Mouse (Mus musculus) liver, postnatal 0 days (tissue): ENCODE results near the gene Myo1e. TPM values are rescaled to one million over a fixed set of nuclear protein-coding genes. Genes with fewer than 3 reads are reported as not detected.

ENCODE experiments used
- ATAC-seq: fragments of 200-750 bp; cut with Nextera tagmentation; 2 replicates; pipeline ENCODE4 v1.8.0; 2017; ENCODE audit warnings: mild to moderate bottlenecking, moderate library complexity
- DNase-seq: peaks from one replicate; pipeline ENCODE4 v3.0.0-alpha.2; 2016
- H3K27ac ChIP-seq: fragments of 300-500 bp; sonication (generic); 2 replicates; pipeline ENCODE4 v1.5.1; 2014; ENCODE audit warnings: antibody characterized with exemption, moderate library complexity, mild to moderate bottlenecking, low read depth
- H3K27me3 ChIP-seq: fragments of 300-500 bp; sonication (generic); 2 replicates; pipeline ENCODE4 v1.6.1; 2014; ENCODE audit warnings: low read length, control low read depth, mixed read lengths; ENCODE audit not compliant: insufficient read depth
- H3K36me3 ChIP-seq: fragments of 300-500 bp; sonication (generic); replicated peaks from 2 replicates; pipeline ENCODE4 v1.6.1; 2014; ENCODE audit warnings: mild to moderate bottlenecking, control low read depth, low read length, moderate library complexity, mixed read lengths; ENCODE audit not compliant: insufficient read depth
- H3K4me1 ChIP-seq: fragments of 300-500 bp; sonication (generic); 2 replicates; pipeline ENCODE4 v1.6.1; 2014; ENCODE audit warnings: antibody characterized with exemption, mild to moderate bottlenecking, control low read depth; ENCODE audit not compliant: insufficient read depth
- H3K4me2 ChIP-seq: fragments of 300-500 bp; sonication (generic); 2 replicates; pipeline ENCODE4 v1.6.1; 2014; ENCODE audit warnings: low read depth, mild to moderate bottlenecking, low read length, moderate library complexity, mixed read lengths
- H3K4me3 ChIP-seq: fragments of 300-500 bp; sonication (generic); 2 replicates; pipeline ENCODE4 v1.5.1; 2014; ENCODE audit warnings: low read depth, low read length
- H3K9ac ChIP-seq: fragments of 300-500 bp; sonication (generic); replicated peaks from 2 replicates; pipeline ENCODE4 v1.6.1; 2014; ENCODE audit warnings: mild to moderate bottlenecking, moderate library complexity
- H3K9me3 ChIP-seq: fragments of 300-500 bp; sonication (generic); 2 replicates; pipeline ENCODE4 v1.6.1; 2016; ENCODE audit warnings: mild to moderate bottlenecking, control low read depth, low read length, mixed read lengths
- CTCF ChIP-seq: sonication (generic); IDR thresholded peaks from 2 replicates; pipeline ENCODE4 v1.5.1; 2016; ENCODE audit warnings: antibody characterized with exemption, low read depth
- EP300 ChIP-seq: IDR thresholded peaks from 2 replicates; pipeline ENCODE4 v1.6.1; 2016; ENCODE audit warnings: antibody characterized with exemption, low read depth, mild to moderate bottlenecking
- WGBS: fragments of 180-500 bp; shearing (Covaris S2); extraction: QIAGEN DNeasy Blood & Tissue Kit; methylation state at CpG from one replicate; pipeline ENCODE4 v1.1.7; 2014; ENCODE audit not compliant: insufficient replicate concordance; 5-methylcytosine and 5-hydroxymethylcytosine counted together
- polyA plus RNA-seq: library from polyadenylated mRNA; unstranded; fragments of >200 nt; fragmentation: Nextera tagmentation; extraction: Ambion mirVana; gene quantifications from 2 replicates; pipeline ENCODE4 v1.2.1, GENCODE M21; 2015

Myo1e gene
- polyA plus RNA-seq, 1 experiment from 2014 or later, result 7.4 TPM

- H3K4me3 ChIP-seq, result no peak overlapping the region
- H3K27me3 ChIP-seq, result no peaks in the 10 kb centered on the region
- TF ChIP-seq EP300, result no peak
- TF ChIP-seq CTCF, result no peak
- WGBS, result 38% methylated on average over 8 of the region's 8 CpGs
- H3K4me2 ChIP-seq, result no peak overlapping the region
- no peak for ATAC-seq
- DNase-seq, result no peak
- no peak overlapping the region for H3K27ac ChIP-seq
- peaks cover 6% of the 10 kb centered on the region for H3K4me1 ChIP-seq
- no peaks in the 10 kb centered on the region for H3K9me3 ChIP-seq
- no peak overlapping the region for H3K9ac ChIP-seq
- no peaks in the 10 kb centered on the region for H3K36me3 ChIP-seq
Measured at GRCm38 (mm10) chr9:70263134-70263533, 56.0 kb downstream of the Myo1e start.

- WGBS, result 33% methylated on average over 7 of the region's 7 CpGs
- ATAC-seq (no peak), DNase-seq (no peak)
- peaks cover 6% of the 10 kb centered on the region for H3K4me1 ChIP-seq
- no peak overlapping the region for H3K9ac ChIP-seq
- TF ChIP-seq EP300 (no peak), CTCF (no peak)
- no peak overlapping the region for H3K4me3 ChIP-seq
- H3K4me2 ChIP-seq, result no peak overlapping the region
- H3K27me3 ChIP-seq, result no peaks in the 10 kb centered on the region
- H3K36me3 ChIP-seq, result no peaks in the 10 kb centered on the region
- H3K9me3 ChIP-seq, result no peaks in the 10 kb centered on the region
- no peak overlapping the region for H3K27ac ChIP-seq
Measured at GRCm38 (mm10) chr9:70263735-70264134, 56.6 kb downstream of the Myo1e start.

- no peak overlapping the region for H3K4me2 ChIP-seq
- no peak for ATAC-seq
- no peaks in the 10 kb centered on the region for H3K27me3 ChIP-seq
- H3K36me3 ChIP-seq, result no peaks in the 10 kb centered on the region
- no peak for DNase-seq
- H3K4me1 ChIP-seq, result peaks cover 6% of the 10 kb centered on the region
- H3K9me3 ChIP-seq, result no peaks in the 10 kb centered on the region
- no peak overlapping the region for H3K27ac ChIP-seq
- WGBS, result 77% methylated on average over 5 of the region's 5 CpGs
- TF ChIP-seq EP300, result no peak
- TF ChIP-seq CTCF, result no peak
- H3K4me3 ChIP-seq, result no peak overlapping the region
- no peak overlapping the region for H3K9ac ChIP-seq
Measured at GRCm38 (mm10) chr9:70265513-70265912, 58.4 kb downstream of the Myo1e start.

- Histone ChIP-seq H3K36me3 (no peaks in the 10 kb centered on the region), H3K27ac (no peak overlapping the region), H3K4me1 (peaks cover 5% of the 10 kb centered on the region; the same call in 1 of the 2 replicates), H3K9me3 (no peaks in the 10 kb centered on the region), H3K27me3 (no peaks in the 10 kb centered on the region), H3K4me2 (no peak overlapping the region), H3K9ac (no peak overlapping the region), H3K4me3 (no peak overlapping the region)
- DNase-seq, result no peak
- 75% methylated on average over 2 of the region's 2 CpGs for WGBS
- ATAC-seq, result no peak
- TF ChIP-seq EP300, result no peak
- no peak for TF ChIP-seq CTCF
Measured at GRCm38 (mm10) chr9:70266186-70266585, 59.0 kb downstream of the Myo1e start.

GRCm38 (mm10) chr9:70267108-70267507 lies 60.0 kb downstream of the Myo1e start:
- no peak; the same call in 1 of the 2 replicates for ATAC-seq

GRCm38 (mm10) chr9:70269349-70269748 lies 62.2 kb downstream of the Myo1e start:
- DNase-seq (no peak), ATAC-seq (no peak)
- no peak overlapping the region for H3K27ac ChIP-seq
- no peaks in the 10 kb centered on the region for H3K36me3 ChIP-seq
- WGBS, result 71% methylated on average over 10 of the region's 10 CpGs
- H3K27me3 ChIP-seq, result no peaks in the 10 kb centered on the region
- TF ChIP-seq EP300 (no peak), CTCF (no peak)
- no peaks in the 10 kb centered on the region for H3K9me3 ChIP-seq
- H3K4me2 ChIP-seq, result no peak overlapping the region
- peaks cover 8% of the 10 kb centered on the region; the same call in 1 of the 2 replicates for H3K4me1 ChIP-seq
- H3K4me3 ChIP-seq, result no peak overlapping the region
- no peak overlapping the region for H3K9ac ChIP-seq

More at GRCm38 (mm10) chr9:70267108-70267507, 60.0 kb downstream of the Myo1e start:
- no peak overlapping the region for H3K4me3 ChIP-seq
- H3K4me1 ChIP-seq, result peaks cover 8% of the 10 kb centered on the region; the same call in 1 of the 2 replicates
- WGBS, result 61% methylated on average over 5 of the region's 5 CpGs
- no peaks in the 10 kb centered on the region for H3K27me3 ChIP-seq
- no peak for DNase-seq
- H3K4me2 ChIP-seq, result no peak overlapping the region
- no peaks in the 10 kb centered on the region for H3K9me3 ChIP-seq
- no peak for TF ChIP-seq EP300
- no peak for TF ChIP-seq CTCF
- no peak overlapping the region for H3K9ac ChIP-seq
- H3K27ac ChIP-seq, result peak overlapping the region; percentile 6; the same call in 1 of the 2 replicates
- no peaks in the 10 kb centered on the region for H3K36me3 ChIP-seq

GRCm38 (mm10) chr9:70270468-70270867 lies 63.3 kb downstream of the Myo1e start:
- H3K9ac ChIP-seq, result no peak overlapping the region
- WGBS, result 89% methylated on average over 4 of the region's 4 CpGs
- H3K4me2 ChIP-seq, result no peak overlapping the region
- peaks cover 8% of the 10 kb centered on the region; the same call in 1 of the 2 replicates for H3K4me1 ChIP-seq
- DNase-seq, result no peak
- no peaks in the 10 kb centered on the region for H3K9me3 ChIP-seq
- peak overlapping the region; percentile 90; the same call in 1 of the 2 replicates for H3K27ac ChIP-seq
- H3K4me3 ChIP-seq, result no peak overlapping the region
- no peak for ATAC-seq
- TF ChIP-seq EP300 (no peak), CTCF (no peak)
- H3K27me3 ChIP-seq, result no peaks in the 10 kb centered on the region
- no peaks in the 10 kb centered on the region for H3K36me3 ChIP-seq
